ENCODE assay signal across 12 mouse cellular contexts in genomic region chr7:89903007-89903406, GRCm38 (mm10). TPM values are rescaled to one million over a fixed set of nuclear protein-coding genes. Genes with fewer than 3 reads are reported as not detected.
DNase-seq lines count a peak whose midpoint lies in the region; ATAC-seq and TF ChIP-seq lines count a peak whose summit lies in the region.
"Had no signal": no experiment of that assay in that cellular context is flagged by ENCODE, and none has a peak within 500 bp of the region (broad histone marks: within the 10 kb centered on the region; RNA-seq: fewer than 3 reads in every experiment).

No protein-coding gene starts in this region.

- H3K4me2 ChIP-seq in heart, embryonic 14.5 days (ENCODE audit: low read length) = peak overlapping the region; percentile 51; the same call in 1 of the 2 replicates
- peak overlapping the region; percentile 11; the same call in 1 of the 2 replicates for H3K4me2 ChIP-seq in neural tube, embryonic 13.5 days
- no peak overlapping the region for H3K4me2 ChIP-seq in neural tube, embryonic 15.5 days
- peak overlapping the region; percentile 38; the same call in 1 of the 2 replicates for H3K4me2 ChIP-seq in hindbrain, embryonic 13.5 days
- H3K4me2 ChIP-seq in midbrain, postnatal 0 days (ENCODE audit: low read depth, low read length, poor library complexity, severe bottlenecking) = peak overlapping the region; percentile 42

- H3K36me3 ChIP-seq in heart, embryonic 14.5 days (ENCODE audit: control insufficient read depth, insufficient read depth, low read length) = no peaks in the 10 kb centered on the region
- no peaks in the 10 kb centered on the region for H3K36me3 ChIP-seq in neural tube, embryonic 13.5 days
- H3K36me3 ChIP-seq in neural tube, embryonic 15.5 days = no peaks in the 10 kb centered on the region
- no peaks in the 10 kb centered on the region for H3K36me3 ChIP-seq in hindbrain, embryonic 13.5 days
- H3K36me3 ChIP-seq in midbrain, postnatal 0 days (ENCODE audit: insufficient read depth, low read length) = no peaks in the 10 kb centered on the region

- WGBS in heart, embryonic 14.5 days = 87% methylated on average over 8 of the region's 8 CpGs
- WGBS in neural tube, embryonic 13.5 days = 87% methylated on average over 8 of the region's 8 CpGs
- 83% methylated on average over 8 of the region's 8 CpGs for WGBS in neural tube, embryonic 15.5 days
- WGBS in hindbrain, embryonic 13.5 days = 76% methylated on average over 8 of the region's 8 CpGs
- 81% methylated on average over 8 of the region's 8 CpGs for WGBS in midbrain, postnatal 0 days

- no peaks in the 10 kb centered on the region for H3K27me3 ChIP-seq in heart, embryonic 14.5 days (ENCODE audit: control insufficient read depth, insufficient read depth, low read length)
- H3K27me3 ChIP-seq in neural tube, embryonic 13.5 days = no peaks in the 10 kb centered on the region
- H3K27me3 ChIP-seq in neural tube, embryonic 15.5 days (replicated peaks) = no peaks in the 10 kb centered on the region
- no peaks in the 10 kb centered on the region for H3K27me3 ChIP-seq in hindbrain, embryonic 13.5 days
- H3K27me3 ChIP-seq in midbrain, postnatal 0 days (ENCODE audit: insufficient read depth, low read length) = no peaks in the 10 kb centered on the region

- H3K4me3 ChIP-seq in heart, embryonic 14.5 days (ENCODE audit: control insufficient read depth in 1 of 2, insufficient read depth in 1 of 2, low read depth in 1 of 2, low read length in 2 of 2) = no peak overlapping the region
- H3K4me3 ChIP-seq in neural tube, embryonic 13.5 days = no peak overlapping the region
- H3K4me3 ChIP-seq in neural tube, embryonic 15.5 days (replicated peaks) = no peak overlapping the region
- H3K4me3 ChIP-seq in hindbrain, embryonic 13.5 days = no peak overlapping the region
- no peak overlapping the region for H3K4me3 ChIP-seq in midbrain, postnatal 0 days (ENCODE audit: low read depth, low read length)

- peaks cover 0 to 3% of the 10 kb centered on the region in 2 experiments; a peak in 3 of 4 replicates for H3K4me1 ChIP-seq in heart, embryonic 14.5 days (ENCODE audit: control insufficient read depth in 2 of 2, insufficient read depth in 2 of 2, low read length in 2 of 2)
- H3K4me1 ChIP-seq in neural tube, embryonic 13.5 days (replicated peaks) = peaks cover 6% of the 10 kb centered on the region
- 0 out of 2 replicates have a peak, but pooled peaks cover 3% of the 10 kb centered on the region for H3K4me1 ChIP-seq in neural tube, embryonic 15.5 days
- H3K4me1 ChIP-seq in hindbrain, embryonic 13.5 days (replicated peaks) = peaks cover 9% of the 10 kb centered on the region
- H3K4me1 ChIP-seq in midbrain, postnatal 0 days (ENCODE audit: insufficient read depth, low read length) = peaks cover 3% of the 10 kb centered on the region; the same call in 1 of the 2 replicates

- no peak overlapping the region for H3K9ac ChIP-seq in heart, embryonic 14.5 days (ENCODE audit: low read length)
- H3K9ac ChIP-seq in neural tube, embryonic 13.5 days = no peak overlapping the region
- H3K9ac ChIP-seq in neural tube, embryonic 15.5 days (replicated peaks) = no peak overlapping the region
- H3K9ac ChIP-seq in hindbrain, embryonic 13.5 days = no peak overlapping the region
- no peak overlapping the region for H3K9ac ChIP-seq in midbrain, postnatal 0 days (replicated peaks; ENCODE audit: low read length, poor library complexity, severe bottlenecking)

- H3K27ac ChIP-seq in heart, embryonic 14.5 days (replicated peaks in 1 of 2; ENCODE audit: control insufficient read depth in 1 of 2, insufficient read depth in 1 of 2, low read depth in 2 of 2, low read length in 2 of 2) = no peak overlapping the region
- no peak overlapping the region for H3K27ac ChIP-seq in neural tube, embryonic 13.5 days (replicated peaks)
- no peak overlapping the region for H3K27ac ChIP-seq in neural tube, embryonic 15.5 days (replicated peaks)
- H3K27ac ChIP-seq in hindbrain, embryonic 13.5 days = no peak overlapping the region
- H3K27ac ChIP-seq in midbrain, postnatal 0 days (ENCODE audit: low read depth, low read length) = no peak overlapping the region

- no peak for TF ChIP-seq CTCF in midbrain, postnatal 0 days (IDR thresholded peaks at IDR 0.05)

- no peaks in the 10 kb centered on the region for H3K9me3 ChIP-seq in heart, embryonic 14.5 days (ENCODE audit: control insufficient read depth, low read length)
- H3K9me3 ChIP-seq in neural tube, embryonic 13.5 days = no peaks in the 10 kb centered on the region
- no peaks in the 10 kb centered on the region for H3K9me3 ChIP-seq in neural tube, embryonic 15.5 days (replicated peaks)
- H3K9me3 ChIP-seq in hindbrain, embryonic 13.5 days = no peaks in the 10 kb centered on the region
- H3K9me3 ChIP-seq in midbrain, postnatal 0 days (ENCODE audit: low read length) = no peaks in the 10 kb centered on the region

- ATAC-seq in heart, embryonic 14.5 days (ENCODE audit: insufficient number of reproducible peaks, insufficient read depth, low FRiP score, low read depth) = no peak
- ATAC-seq in neural tube, embryonic 13.5 days (ENCODE audit: low read depth) = no peak
- ATAC-seq in neural tube, embryonic 15.5 days (ENCODE audit: low FRiP score) = no peak
- no peak for ATAC-seq in hindbrain, embryonic 13.5 days (ENCODE audit: low FRiP score)
- ATAC-seq in midbrain, postnatal 0 days (ENCODE audit: low FRiP score) = no peak

- no peak for DNase-seq in heart, postnatal 10 days
- DNase-seq in midbrain, postnatal 0 days (ENCODE audit: low spot score) = no peak
- no peak for DNase-seq in thymus, postnatal 25 days
- no peak for DNase-seq in gastrocnemius, postnatal 36 days
- DNase-seq: cerebellum, adult 8-10 months; gastrocnemius, postnatal 25 days; kidney, postnatal 25 days; lung, postnatal 36 days had no signal

- intact Hi-C loops in heart, postnatal 10 days (cut with DNase I) = no loop called here
- intact Hi-C loops in gastrocnemius, postnatal 36 days (cut with DNase I) = no loop called here

RNA-seq across cellular contexts. Expression of gene Ccdc81, which starts 0.4 kb away (rescaled TPM):
- not detected in 2 replicates for polyA plus RNA-seq in heart, embryonic 14.5 days (2014; fragmentation: Nextera tagmentation; extraction: Ambion mirVana)
- total RNA-seq in heart, postnatal 10 days (2021) = not detected
- 0.14 and 0.24 TPM in 2 replicates for polyA plus RNA-seq in neural tube, embryonic 13.5 days (2015; fragmentation: Nextera tagmentation; extraction: Ambion mirVana)
- polyA plus RNA-seq in neural tube, embryonic 15.5 days (2015; fragmentation: Nextera tagmentation; extraction: Ambion mirVana) = 0.50 and 0.69 TPM in 2 replicates
- polyA plus RNA-seq in hindbrain, embryonic 13.5 days (2015; fragmentation: Nextera tagmentation; extraction: Ambion mirVana) = 0.47 and 1.1 TPM in 2 replicates
- 1.3 and 1.4 TPM in 2 replicates for total RNA-seq in midbrain, postnatal 0 days (2014; rRNA removed)
- 0.91 and 1.3 TPM in 2 replicates for polyA plus RNA-seq in midbrain, postnatal 0 days (2015; fragmentation: Nextera tagmentation; extraction: Ambion mirVana)
- not detected for total RNA-seq in gastrocnemius, postnatal 36 days (2021)
- total RNA-seq: gastrocnemius, postnatal 25 days had no signal

RNA-seq across cellular contexts. Expression of gene Hikeshi, which starts 38.0 kb away (rescaled TPM):
- polyA plus RNA-seq in heart, embryonic 14.5 days (2014; fragmentation: Nextera tagmentation; extraction: Ambion mirVana) = 111 and 118 TPM in 2 replicates
- 10 to 100 TPM; 59.1 to 61.9 TPM for total RNA-seq in heart, postnatal 10 days (2021)
- 133 and 144 TPM in 2 replicates for polyA plus RNA-seq in neural tube, embryonic 13.5 days (2015; fragmentation: Nextera tagmentation; extraction: Ambion mirVana)
- polyA plus RNA-seq in neural tube, embryonic 15.5 days (2015; fragmentation: Nextera tagmentation; extraction: Ambion mirVana) = 135 and 139 TPM in 2 replicates
- polyA plus RNA-seq in hindbrain, embryonic 13.5 days (2015; fragmentation: Nextera tagmentation; extraction: Ambion mirVana) = 139 and 142 TPM in 2 replicates
- total RNA-seq in midbrain, postnatal 0 days (2014; rRNA removed) = 55.6 and 57.3 TPM in 2 replicates
- 123 and 128 TPM in 2 replicates for polyA plus RNA-seq in midbrain, postnatal 0 days (2015; fragmentation: Nextera tagmentation; extraction: Ambion mirVana)
- 100 to 1,000 TPM; 105 to 107 TPM for total RNA-seq in gastrocnemius, postnatal 36 days (2021)
